Mouse (Mus musculus): ENCODE results near the gene Ltbp1.

- no peak for TF ChIP-seq POLR2A (IDR thresholded peaks at IDR 0.05; ENCODE audit: extremely low read depth, insufficient read depth, low read length)
- TF ChIP-seq CTCF (IDR thresholded peaks at IDR 0.05; ENCODE audit: extremely low read depth, insufficient read depth, low read length) = no peak
Observed at GRCm38 (mm10) chr17:75066340-75066739, 61.0 kb downstream of the Ltbp1 start.
